14 mouse cellular contexts compared by ENCODE assay signal in genomic region chr4:89351474-89351873, GRCm38 (mm10). TPM values are rescaled to one million over a fixed set of nuclear protein-coding genes. Genes with fewer than 3 reads are reported as not detected.
DNase-seq lines count a peak whose midpoint lies in the region; ATAC-seq and TF ChIP-seq lines count a peak whose summit lies in the region.
"Had no signal": no experiment of that assay in that cellular context is flagged by ENCODE, and none has a peak within 500 bp of the region (broad histone marks: within the 10 kb centered on the region; RNA-seq: fewer than 3 reads in every experiment).

No protein-coding gene starts in this region.

- H3K27me3 ChIP-seq in intestine, postnatal 0 days (replicated peaks; ENCODE audit: control insufficient read depth, insufficient read depth, low read length) = no peaks in the 10 kb centered on the region
- H3K27me3 ChIP-seq: CH12.LX; embryonic facial prominence, embryonic 12.5 days; midbrain, embryonic 12.5 days had no signal

- 27% methylated on average over 5 of the region's 5 CpGs for WGBS in intestine, postnatal 0 days

- ATAC-seq in intestine, postnatal 0 days = no peak

- H3K9me3 ChIP-seq in intestine, postnatal 0 days (ENCODE audit: control insufficient read depth) = no peaks in the 10 kb centered on the region
- H3K9me3 ChIP-seq: embryonic facial prominence, embryonic 12.5 days; hindbrain, embryonic 10.5 days; limb, embryonic 12.5 days; midbrain, embryonic 12.5 days had no signal

- 0 out of 2 replicates have a peak, but pooled peaks have one; percentile 3 for TF ChIP-seq CTCF in intestine, postnatal 0 days (IDR thresholded peaks at IDR 0.05; ENCODE audit: low read depth)

- no peaks in the 10 kb centered on the region for H3K36me3 ChIP-seq in intestine, postnatal 0 days (ENCODE audit: control insufficient read depth, insufficient read depth)
- H3K36me3 ChIP-seq: embryonic facial prominence, embryonic 12.5 days; hindbrain, embryonic 10.5 days; limb, embryonic 12.5 days; midbrain, embryonic 12.5 days had no signal

- no peak overlapping the region for H3K4me3 ChIP-seq in intestine, postnatal 0 days (ENCODE audit: low read depth, low read length)
- H3K4me3 ChIP-seq: embryonic facial prominence, embryonic 12.5 days; hindbrain, embryonic 10.5 days; limb, embryonic 12.5 days; midbrain, embryonic 12.5 days had no signal

- H3K9ac ChIP-seq in intestine, postnatal 0 days (ENCODE audit: low read depth, low read length) = no peak overlapping the region
- H3K9ac ChIP-seq: embryonic facial prominence, embryonic 12.5 days; limb, embryonic 12.5 days; midbrain, embryonic 12.5 days had no signal

- H3K27ac ChIP-seq in intestine, postnatal 0 days (ENCODE audit: low read depth, low read length) = no peak overlapping the region
- H3K27ac ChIP-seq: embryonic facial prominence, embryonic 12.5 days; hindbrain, embryonic 10.5 days; limb, embryonic 12.5 days; midbrain, embryonic 12.5 days had no signal

- peak; percentile 39 for DNase-seq in adrenal gland, postnatal 14 days
- no peak for DNase-seq in adrenal gland, postnatal 4 days (ENCODE audit: low spot score in 2 of 2)
- peak; percentile 2 for DNase-seq in B cell, adult 2 months
- peak; percentile 77 for DNase-seq in adipocyte (ENCODE audit: low spot score)
- DNase-seq in frontal cortex, postnatal 25 days (ENCODE audit: low spot score in 2 of 2) = no peak
- no peak for DNase-seq in layer of hippocampus, postnatal 36 days
- no peak for DNase-seq in cerebellum, adult 9-10 months
- DNase-seq: kidney, postnatal 4 days had no signal

- H3K4me1 ChIP-seq in intestine, postnatal 0 days (replicated peaks; ENCODE audit: control insufficient read depth, insufficient read depth, low read length) = no peaks in the 10 kb centered on the region
- H3K4me1 ChIP-seq: hindbrain, embryonic 10.5 days; midbrain, embryonic 12.5 days had no signal

- H3K4me2 ChIP-seq in intestine, postnatal 0 days (replicated peaks; ENCODE audit: low read depth) = no peak overlapping the region
- H3K4me2 ChIP-seq: embryonic facial prominence, embryonic 12.5 days; limb, embryonic 12.5 days; midbrain, embryonic 12.5 days had no signal

RNA-seq across cellular contexts. Expression of gene Cdkn2b, which starts 40.6 kb away (rescaled TPM):
- 3.0 and 3.8 TPM in 2 replicates for total RNA-seq in adrenal gland, postnatal 14 days (2021)
- 1 to 10 TPM in 1 of 2 experiments, under 1 TPM in 1; 0.82 to 1.5 TPM for total RNA-seq in adrenal gland, postnatal 4 days (2021)
- polyA plus RNA-seq in intestine, postnatal 0 days (2015; fragmentation: Nextera tagmentation; extraction: Ambion mirVana) = 65.6 and 67.2 TPM in 2 replicates
- total RNA-seq in layer of hippocampus, postnatal 36 days (2021) = 1 to 10 TPM; 1.4 to 1.7 TPM
- total RNA-seq: CH12.LX had no signal

RNA-seq across cellular contexts. Expression of gene Cdkn2a, which starts 57.0 kb away (rescaled TPM):
- total RNA-seq in adrenal gland, postnatal 14 days (2021) = 2.1 and 2.2 TPM in 2 replicates
- 1 to 10 TPM in 1 of 2 experiments, under 1 TPM in 1; 0.67 to 1.2 TPM for total RNA-seq in adrenal gland, postnatal 4 days (2021)
- polyA plus RNA-seq in intestine, postnatal 0 days (2015; fragmentation: Nextera tagmentation; extraction: Ambion mirVana) = not detected in 2 replicates
- total RNA-seq in layer of hippocampus, postnatal 36 days (2021) = not detected
- total RNA-seq: CH12.LX had no signal
- polyA plus RNA-seq: embryonic facial prominence, embryonic 12.5 days; hindbrain, embryonic 10.5 days; limb, embryonic 12.5 days; midbrain, embryonic 12.5 days had no signal

Comparison
In these comparisons a context has a peak if more than half of its experiments do, and no peak if none do; other contexts are left out.
1. DNase-seq: peak in adrenal gland, postnatal 14 days (single experiment), B cell, adult 2 months (2 of 2) and adipocyte (single experiment); none in adrenal gland, postnatal 4 days (0 of 2), frontal cortex, postnatal 25 days (0 of 2), layer of hippocampus, postnatal 36 days (0 of 2) and cerebellum, adult 9-10 months (single experiment).